Mouse (Mus musculus) common myeloid progenitor, adult 5-6 weeks (primary cell): ENCODE measurements around the gene Gmds. TPM values are rescaled to one million over a fixed set of nuclear protein-coding genes. Genes with fewer than 3 reads are reported as not detected.
A peak's percentile ranks its signal among the peaks of the same experiment; 100 is the strongest.

Experiments used
- ATAC-seq: replicated peaks from 2 replicates; pipeline ENCODE4 v1.8.0; 2016; ENCODE audit warnings: low read depth, mild to moderate bottlenecking, moderate TSS enrichment, inconsistent platforms; ENCODE audit not compliant: poor library complexity, severe bottlenecking
- total RNA-seq: library from RNA; stranded (forward); fragments of 200-1000, 187-1606 nt; gene quantifications from 2 replicates; pipeline ENCODE4 v1.2.3, GENCODE M21; 2017

Gmds gene
- 25.3 and 26.3 TPM in 2 replicates for total RNA-seq

DNA sequence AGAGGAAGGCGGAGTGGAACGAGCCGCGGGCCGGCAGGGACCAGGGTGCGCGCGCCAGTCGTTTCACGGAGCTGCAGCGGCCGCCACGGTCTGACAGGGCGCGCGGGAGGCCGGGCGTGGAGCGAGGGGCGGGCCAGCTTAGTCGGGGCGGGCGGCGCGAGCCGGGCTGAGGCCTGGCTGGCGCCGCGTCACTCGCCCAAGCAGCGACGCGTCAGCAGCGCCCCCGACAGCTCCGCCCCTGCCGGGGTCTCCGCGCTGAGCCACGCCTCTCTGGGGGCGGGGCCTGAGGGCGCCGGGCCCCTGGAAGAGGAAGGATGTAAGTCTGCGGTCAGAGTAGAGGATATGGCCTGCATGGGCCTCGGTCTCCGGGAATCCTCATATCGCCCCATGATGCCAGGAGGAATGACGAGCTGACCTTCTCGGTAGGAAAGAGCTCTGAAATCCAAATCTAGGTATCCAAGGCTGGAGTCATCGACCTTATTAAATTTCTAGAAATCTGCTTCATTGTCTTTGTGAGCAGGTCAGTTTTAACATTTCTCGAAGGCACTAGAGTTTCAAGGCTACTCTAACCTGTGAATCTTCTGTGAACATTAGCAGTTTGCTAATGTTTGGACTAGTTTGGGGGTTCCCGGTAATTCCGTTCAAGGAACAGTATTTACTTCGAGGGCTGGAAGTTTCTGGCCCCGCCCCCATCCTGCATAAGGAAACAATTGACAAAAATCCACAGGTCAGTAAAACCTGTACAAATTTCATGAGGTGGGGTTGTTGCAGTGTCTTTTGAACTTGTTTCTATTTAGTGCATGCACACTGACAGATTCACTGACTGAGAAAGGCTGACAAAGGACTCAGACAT lies at the start of gene Gmds:
TSS of gene Gmds (minus strand) at position 228 of the 853 bp plus-strand sequence.
- ATAC-seq = peak; percentile 89

DNA sequence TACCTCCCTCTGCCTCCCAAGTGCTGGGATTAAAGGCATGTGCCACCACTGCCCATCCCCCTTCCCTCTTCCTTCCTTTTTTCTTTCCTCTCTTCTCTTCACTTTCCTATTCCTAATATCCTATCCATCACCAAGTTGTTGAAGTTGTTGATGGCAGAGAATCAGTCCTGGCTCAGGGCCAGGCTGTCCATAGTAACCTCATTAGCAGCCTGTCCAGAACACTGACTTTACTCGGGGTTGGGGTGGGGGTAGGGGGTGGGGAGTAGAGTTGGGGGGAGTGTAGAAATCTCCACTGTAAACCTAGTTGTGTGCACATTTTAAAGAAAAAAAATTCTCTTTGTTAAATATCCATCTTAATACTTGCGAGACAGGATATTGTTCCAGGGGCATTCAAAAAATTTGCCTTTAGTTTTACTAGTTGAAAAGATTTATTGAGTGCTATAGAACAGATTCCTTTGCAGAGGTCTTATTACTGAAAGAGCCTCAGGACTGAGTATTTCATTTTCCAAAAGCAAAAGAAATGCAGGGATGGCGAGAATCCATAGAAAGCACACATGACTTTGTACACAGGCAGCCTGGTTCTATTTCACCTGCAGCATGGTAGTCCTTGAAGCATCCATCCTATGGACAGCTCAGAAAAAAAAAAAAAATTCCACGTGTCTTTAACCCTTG lies 47.0 kb upstream of the Gmds start:
- ATAC-seq = no peak

DNA sequence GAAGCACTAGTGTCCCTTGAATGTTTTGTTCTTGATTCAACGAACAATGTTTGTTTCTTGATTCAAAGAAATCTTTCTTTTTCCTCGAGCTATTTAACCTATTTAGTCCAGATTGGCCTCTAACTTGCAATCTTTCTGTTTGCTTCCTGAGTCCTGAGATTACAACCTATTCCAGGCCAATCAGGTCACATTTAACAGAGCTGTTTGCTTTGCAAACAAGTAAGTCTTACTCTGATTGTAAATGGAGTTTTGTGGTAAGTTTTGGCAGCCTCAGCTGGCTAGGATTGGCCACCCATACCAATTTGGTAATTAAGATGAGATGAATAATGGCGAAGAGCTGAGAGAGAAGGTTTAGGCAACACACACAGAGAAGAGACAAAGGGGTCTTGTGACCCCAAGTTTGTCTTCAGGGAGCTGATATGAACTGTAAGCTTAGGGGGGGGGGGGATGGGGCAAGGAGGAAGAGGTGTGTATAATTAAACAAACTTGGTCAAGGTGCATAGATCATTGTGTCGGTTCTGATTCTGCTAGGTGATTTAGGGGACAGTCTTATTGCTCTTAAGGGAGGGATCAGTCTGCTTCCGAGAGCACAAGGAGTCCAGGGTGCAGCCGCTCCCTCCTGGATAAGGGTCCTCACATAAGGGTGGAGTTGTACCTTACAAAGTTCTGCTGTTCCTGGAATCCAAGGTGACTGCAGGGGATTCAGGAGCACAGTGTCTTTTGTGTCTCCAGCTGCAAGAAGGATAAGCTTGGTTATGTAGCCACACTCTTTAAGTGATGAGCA lies 43.9 kb upstream of the Gmds start:
- no peak for ATAC-seq

DNA sequence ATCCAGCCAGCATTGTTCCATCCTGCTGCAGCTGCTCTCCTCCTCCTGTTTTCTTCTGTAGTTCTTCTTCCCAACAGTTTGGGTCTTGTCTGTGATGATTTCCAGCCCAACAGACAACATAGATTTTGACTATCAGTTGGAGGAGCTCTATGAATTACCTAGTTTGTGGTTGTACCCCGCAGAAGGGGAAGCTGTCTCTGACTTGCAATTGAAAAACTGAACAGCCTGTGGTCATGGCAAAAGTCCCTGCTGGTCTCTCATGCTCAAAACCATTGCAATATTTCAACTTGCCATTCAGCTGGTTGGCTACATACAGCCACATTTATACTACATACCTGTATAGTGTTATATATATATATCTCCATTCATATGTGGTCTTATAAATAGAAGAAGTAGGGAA lies 40.1 kb upstream of the Gmds start:
- peak; percentile 56; the same call in 1 of the 2 replicates for ATAC-seq

DNA sequence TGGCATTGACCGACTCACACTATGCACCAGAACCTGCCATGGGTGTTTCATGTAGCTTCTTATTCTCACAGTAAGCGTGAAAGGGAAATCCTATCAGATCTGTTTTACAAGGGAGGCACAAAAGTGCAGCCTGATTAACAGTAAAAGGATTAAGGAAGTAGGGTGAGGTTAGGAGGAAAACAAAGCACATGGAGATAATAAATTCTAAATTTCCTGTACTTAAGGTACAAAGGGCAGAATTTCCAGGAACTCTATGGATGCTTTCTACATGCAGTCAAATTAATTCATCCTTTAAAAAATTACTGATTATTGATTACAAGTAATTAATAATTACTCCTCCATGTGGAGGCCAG lies 34.0 kb upstream of the Gmds start:
- ATAC-seq = no peak

DNA sequence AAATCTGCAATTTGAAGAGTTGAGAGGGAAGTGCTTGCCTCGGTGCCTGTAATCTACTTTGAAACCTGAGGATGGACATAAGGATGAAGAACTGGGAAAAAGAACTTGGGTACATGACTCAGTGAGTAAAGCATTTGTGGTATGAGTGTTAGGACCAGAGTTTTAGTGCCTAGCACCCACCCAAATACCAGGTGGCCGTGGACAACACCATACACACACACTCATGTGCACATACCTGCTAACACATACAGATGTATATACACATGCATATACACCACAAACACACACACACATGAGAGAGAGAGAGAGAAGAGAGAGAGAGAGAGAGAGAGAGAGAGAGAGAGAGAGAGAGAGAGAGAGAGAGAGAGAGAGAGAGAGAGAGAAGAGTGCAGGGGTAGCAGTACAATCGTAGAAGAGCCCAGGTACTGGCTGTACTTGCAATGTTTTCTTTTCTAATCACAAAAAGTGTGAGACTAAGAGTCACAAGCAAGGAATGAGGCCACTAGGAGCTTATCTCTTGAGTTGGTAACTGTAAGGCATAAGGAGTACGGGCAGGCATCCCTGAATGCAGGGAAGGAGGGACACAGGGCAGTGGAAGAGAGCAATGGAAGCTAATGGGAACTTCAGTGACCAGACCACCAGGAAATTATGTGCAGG lies 33.5 kb upstream of the Gmds start:
- no peak for ATAC-seq

DNA sequence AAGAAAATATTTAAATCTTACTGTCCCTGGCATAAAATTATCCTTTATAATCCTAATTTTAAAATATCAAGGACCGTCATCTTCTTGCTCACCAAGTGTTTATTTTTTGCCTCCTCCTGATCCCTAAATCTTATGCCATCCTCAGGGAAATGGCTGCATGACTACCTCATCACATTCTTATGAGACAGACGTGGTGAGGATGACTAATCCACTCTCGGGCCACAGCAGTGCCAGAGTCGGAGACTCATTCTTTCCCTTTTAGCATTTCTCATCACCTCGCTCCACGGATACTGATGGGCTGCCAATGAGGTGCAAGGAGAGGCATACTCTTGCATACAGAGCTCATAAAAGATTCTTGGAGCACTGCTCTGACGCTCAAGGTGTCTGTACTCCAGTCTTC lies 32.2 kb upstream of the Gmds start:
- ATAC-seq = no peak

DNA sequence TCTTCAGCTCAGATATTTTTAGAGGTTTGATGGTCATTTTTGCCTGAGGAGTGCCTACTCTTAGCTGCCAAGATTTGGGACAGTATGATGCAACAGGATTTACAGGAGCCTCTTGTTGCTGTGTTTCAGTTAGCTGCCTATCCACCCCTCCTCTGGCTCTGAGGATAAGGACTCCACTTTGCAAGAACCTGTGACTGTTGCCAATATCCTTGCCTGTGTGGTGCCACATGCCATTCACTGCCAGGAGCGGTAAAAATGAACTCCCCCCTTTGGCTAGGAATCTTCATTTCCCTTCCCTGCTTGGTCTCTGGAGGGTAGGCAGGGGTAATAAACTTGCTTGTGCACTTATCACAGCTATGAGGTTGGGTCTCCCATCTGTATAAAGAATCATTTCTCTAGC lies 31.6 kb upstream of the Gmds start:
- ATAC-seq = no peak

DNA sequence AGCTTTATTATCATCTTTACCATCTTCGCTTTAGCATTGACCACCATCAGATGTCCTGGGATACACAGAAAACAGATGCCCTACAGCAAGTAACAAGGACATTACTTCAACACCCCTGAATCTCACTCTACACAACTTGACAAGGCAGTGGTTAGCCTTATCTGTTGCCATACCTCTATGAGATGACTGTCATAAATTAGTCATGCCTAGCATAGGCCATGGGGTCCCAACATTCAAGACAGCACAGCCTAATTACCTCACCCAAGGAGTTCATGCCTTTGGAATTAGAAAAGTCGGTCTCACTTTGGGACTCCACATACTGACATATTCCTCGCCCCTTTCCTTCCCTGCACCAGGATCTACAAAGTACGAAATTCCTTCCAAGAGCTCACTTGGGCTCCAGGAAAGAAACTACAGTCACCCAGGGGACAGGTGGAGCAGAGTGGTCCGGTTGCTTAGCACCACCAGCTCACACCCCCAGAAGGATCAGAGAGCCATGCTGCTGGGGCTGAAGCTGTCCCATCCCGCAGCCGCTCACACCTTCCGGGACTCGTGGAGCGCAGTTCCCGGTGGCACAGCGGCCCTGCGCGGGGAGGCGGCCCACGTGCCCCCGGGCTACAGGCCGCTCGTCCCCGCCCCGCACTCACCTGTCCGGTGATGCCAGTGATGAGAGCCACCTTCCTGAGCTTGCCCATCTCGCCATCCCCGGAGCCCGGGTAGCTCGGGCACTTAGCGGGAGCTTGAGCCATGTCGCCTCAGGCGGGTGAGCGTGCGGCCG lies 616 bp downstream of the Gmds start:
- ATAC-seq = peak; percentile 23

DNA sequence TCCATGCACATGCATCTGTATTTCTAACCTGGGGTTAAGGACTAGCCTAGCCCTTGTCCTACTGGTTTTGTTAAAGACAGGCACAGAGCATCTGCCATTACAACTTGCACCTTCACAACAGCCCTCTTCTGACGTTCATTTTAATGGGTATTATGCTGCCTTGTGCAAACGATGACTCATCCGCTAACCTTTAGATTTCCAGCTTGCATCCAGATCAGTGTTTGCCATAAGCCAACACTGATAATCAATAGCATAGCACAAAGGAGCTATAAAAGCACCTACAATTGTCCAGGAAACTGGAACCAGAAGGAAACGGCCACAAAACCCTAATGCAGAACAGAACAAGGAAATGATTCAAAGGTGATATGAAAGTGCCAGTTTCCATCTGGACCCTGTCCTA lies 20.2 kb downstream of the Gmds start:
- no peak for ATAC-seq

DNA sequence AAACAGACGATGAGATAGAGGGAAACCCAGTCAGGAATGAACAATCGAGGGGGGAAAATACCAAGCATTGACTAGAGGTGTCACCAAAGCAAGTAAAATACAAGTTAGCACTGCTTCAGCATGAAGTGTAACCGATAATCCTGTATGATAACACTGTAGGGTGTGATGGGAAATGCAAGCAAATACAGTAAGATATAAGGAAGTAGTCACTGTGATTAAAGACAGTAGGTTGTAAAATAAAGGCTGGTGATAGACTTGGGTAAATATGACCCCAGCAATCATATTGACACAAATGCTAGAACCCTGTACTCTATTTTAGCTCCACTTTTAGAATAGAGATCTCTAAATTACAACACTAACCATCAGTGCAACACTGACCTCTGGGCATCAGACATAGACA lies 21.2 kb downstream of the Gmds start:
- no peak for ATAC-seq

DNA sequence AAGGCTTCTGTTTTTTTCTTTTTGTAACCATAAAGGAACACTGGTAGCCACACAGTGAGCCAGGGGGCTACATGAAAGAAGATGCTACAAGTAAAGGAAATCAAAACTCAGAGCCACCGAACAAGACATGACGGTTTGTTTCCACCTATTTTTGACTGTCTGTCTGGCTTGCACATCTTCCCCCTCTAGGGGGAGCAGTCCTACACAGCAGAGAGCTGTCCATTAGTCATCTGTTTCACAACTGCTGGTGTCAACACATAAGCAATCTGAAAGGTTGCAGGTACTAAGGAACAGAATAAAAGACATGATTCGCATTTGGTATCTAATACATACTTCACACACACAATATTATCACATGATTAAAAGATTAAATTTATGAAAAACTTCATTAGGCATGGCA lies 25.9 kb downstream of the Gmds start:
- peak; percentile 93 for ATAC-seq

DNA sequence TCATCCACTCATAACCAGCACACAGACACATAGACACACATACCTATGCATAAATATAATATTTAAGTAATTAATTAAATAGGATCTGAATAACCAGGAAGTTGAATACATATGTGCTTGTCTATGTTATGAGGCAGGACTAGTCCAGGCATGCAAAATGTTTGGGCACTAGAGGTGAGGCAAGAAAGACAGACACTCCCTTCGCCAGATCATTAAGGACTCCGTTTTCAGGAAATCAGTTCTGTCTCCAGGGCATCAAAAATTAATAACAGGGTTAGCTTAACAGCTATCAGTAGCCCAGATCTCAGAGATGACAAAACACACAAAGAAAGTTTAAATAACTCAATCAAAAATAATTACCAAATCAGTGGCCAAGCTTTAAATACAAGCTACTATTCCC lies 27.1 kb downstream of the Gmds start:
- ATAC-seq = no peak

DNA sequence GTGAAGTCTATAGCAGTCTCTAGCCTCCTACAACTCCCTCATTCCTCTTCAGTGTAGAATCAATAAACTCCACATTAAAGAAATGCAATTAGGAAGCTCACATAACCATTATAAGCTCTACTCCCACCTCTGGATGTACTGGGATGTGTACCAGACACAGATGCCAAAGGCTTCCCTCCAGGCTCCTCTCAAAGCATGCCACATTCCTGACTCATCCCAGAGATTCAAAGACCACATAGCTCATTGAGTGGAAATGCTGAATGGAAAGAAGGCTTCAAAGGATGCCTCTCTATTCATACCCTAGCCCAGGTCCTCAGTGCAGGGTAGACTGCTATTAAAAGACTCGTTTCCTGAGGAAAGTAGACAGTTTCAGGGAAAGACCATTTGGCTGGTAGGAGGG lies 40.1 kb downstream of the Gmds start:
- no peak for ATAC-seq

DNA sequence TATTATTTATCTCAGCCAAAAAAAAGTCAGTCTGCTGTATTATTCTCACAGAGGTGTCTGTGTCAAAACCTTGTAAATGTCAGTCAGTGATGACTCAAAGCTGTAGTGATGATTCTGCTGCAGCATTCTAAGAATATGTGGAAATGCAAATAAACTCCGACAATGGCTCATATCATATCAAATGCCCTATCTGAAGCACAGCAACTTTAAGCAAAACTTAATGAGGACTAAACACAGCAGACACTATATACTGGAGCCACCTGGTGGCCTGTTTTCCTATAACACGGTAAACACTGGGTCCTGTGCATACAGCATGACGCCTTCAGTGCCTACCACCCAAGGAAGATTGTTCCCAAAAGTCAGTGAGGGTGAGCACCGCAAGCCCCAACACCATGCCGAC lies 41.1 kb downstream of the Gmds start:
- ATAC-seq = peak; percentile 82

DNA sequence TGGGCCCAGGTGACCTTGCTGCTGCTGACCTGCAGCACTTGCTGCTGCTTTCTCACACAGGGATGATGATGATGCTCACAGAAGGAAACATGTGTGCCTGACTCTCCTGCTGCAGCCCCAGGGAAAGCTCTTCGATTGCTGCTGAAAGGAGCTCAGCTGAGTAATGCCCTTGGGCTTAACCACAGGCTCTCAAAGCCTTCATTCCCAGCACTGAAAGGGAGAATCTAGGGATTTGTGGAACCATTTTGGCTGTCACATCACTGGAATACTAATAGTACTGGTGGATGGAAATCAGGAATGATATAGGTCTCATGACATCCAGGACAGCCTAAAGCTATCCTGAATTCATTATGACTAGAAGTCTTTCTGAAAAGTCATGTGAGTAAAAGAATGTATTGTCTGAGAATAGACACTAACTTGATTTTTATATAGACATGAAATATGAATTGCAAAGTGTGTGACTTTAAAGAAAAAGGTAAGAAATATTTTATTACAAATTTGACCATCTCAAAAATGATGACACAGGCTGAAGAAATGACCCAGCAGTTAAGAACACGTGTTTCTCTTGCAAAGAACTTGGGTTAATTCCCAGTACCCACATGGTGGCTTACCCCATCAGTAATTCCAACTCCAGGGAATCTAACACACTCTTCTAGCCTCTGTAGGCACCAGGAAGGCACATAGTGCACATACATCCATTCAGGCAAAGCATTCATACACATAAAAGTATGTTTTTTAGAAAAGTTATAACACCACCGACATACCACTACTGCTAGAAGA lies 43.9 kb downstream of the Gmds start:
- no peak for ATAC-seq

DNA sequence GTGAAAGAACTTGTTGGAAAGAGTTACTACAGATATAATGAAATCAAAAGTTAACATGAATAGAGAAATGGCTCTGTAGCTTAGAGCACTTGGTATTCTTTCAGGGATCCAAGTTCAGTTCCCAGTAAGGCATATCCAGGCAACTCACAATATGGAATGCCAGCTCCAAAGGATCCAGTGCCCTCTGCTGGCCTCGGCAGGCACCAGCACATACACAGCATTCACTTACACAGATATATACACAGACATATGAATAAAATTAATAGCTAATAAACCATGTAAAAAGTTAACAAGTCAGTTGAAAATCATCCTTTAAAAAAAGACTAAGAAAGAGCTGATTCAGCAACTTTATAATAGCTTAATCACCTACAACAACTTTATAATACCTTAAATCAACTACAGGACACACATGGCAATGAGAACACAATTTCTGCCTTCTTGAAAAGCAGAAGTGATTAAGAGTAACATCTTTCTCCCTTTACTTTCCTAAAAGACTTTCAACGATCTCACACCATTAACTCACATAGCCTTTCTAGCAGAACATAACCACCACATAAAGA lies 65.5 kb downstream of the Gmds start:
- no peak for ATAC-seq

DNA sequence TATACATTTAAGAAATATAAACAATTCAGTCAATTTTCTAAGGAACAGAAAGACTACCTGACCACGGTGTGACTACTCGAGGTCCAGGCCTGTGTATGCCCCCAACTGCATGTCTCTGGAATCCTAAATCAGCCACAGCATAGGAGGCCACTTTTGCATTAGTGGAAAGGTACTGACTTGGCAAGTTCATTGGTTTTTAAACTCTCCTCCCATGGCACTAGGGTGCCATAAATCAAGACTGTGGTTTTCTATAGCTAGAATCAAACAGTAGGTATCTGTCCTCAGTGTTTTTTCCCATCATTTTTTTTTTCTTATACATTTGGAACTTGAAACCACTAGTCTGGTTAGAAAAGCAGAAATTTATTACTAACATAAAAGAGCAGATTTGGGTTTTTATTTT lies 68.8 kb downstream of the Gmds start:
- no peak for ATAC-seq

DNA sequence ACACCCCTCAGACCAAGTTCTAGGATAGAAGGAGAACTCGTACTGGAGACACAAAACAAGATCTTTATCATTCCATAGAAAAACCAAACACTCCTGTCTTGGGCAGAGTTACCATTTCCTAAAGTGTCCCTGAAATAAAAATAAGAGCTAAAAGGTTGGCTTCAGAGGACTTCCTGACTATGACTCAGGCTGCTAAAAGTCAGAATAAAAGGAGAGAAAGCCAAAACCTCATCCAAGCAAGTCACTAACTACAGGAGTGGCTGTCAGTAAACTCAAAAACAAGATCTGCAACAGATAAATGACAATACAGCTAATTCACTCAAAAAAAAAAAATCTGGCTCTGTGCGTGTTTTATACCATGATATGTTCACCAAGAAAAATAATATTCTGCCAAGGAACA lies 69.3 kb downstream of the Gmds start:
- ATAC-seq = no peak
